Mouse (Mus musculus): ENCODE results near the gene Fbxo40.

Gene Fbxo40

DNA sequence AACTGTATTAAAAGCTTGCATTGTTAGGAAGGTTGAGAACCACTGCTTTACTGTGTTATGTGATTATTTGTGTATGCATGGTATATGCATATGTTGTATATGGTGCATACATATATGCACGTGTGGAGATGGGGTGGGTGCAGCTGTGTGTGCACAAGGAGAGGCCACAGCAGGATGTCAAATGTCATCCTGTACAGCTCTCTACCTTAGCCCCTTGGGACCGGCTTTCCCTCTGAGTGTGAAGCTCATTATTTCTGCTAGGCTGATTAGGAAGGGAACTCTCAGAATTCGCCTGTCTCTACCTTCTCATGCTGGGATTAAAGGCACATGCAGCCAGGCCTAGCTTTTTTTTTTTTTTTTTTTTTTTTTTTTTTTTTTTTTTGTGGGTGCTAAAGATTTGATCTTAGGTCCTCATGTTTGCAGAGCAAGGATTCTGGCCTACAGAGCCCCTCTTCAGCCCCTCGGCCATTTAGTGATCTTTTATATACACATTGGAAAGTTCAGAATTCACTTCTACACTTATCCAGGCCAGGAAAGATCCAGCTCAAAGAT is 42.5 kb downstream of the Fbxo40 start:
- DNase-seq (ENCODE audit: low read depth in 2 of 2, low spot score in 2 of 2): no peak

- DNase-seq (ENCODE audit: low read depth in 2 of 2, low spot score in 2 of 2): no peak
These were observed 43.7 kb downstream of the Fbxo40 start for GRCm38 (mm10) chr16:36946459-36947159.

GRCm38 (mm10) chr16:36944895-36945424 is 45.3 kb downstream of the Fbxo40 start:
- no peak for DNase-seq (ENCODE audit: low read depth in 2 of 2, low spot score in 2 of 2)

- DNase-seq (ENCODE audit: low read depth in 2 of 2, low spot score in 2 of 2): no peak
These were observed 46.7 kb downstream of the Fbxo40 start for GRCm38 (mm10) chr16:36943591-36943990.

DNA sequence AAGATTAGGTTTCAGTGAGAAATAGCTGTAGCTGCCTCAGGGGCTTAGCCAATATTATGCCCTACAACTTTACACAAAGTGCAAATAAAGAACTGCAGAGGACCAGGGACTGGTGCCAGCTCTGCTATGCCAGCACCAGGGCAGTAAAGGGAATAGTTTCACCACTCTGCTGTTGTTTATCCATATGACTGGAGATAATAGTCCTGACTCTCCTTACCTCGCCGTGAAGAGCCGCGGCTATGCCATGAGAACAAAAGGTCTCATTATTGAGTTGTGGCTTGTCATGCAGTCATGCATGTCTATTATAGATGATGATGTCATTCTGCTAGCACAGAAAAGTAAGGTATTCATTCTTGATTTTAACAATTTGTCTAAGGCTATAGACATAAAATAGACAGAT is 48.4 kb downstream of the Fbxo40 start:
- no peak for DNase-seq (ENCODE audit: low read depth in 2 of 2, low spot score in 2 of 2)

DNA sequence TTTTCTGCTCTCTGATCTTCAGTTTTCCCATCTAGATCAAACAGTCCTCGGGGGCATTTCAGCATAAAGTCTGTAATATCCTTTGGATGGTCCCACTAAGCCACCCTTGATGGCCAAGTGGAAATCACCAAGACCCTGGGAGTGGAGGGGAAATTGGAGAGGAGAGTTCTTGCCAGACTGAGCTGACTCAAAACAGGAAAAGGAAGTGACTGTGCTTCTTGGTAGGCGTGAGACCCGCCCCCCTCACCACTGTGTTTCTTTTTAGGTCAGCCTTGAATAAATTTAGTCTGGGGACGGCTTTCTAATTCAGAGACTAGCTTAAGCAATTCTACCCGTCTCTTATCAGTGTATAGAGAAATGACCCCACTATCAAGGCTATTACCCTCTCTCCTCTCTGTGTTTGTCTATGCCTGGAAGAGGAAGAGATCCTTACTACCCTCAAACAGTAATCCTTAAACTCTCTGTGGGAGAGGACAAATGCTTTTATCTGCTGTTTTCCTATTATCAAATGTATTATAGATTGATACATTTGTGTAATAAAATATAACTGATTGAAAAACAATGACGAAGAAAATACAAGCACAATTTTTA is 49.0 kb downstream of the Fbxo40 start:
- no peak for DNase-seq (ENCODE audit: low read depth in 2 of 2, low spot score in 2 of 2)

DNA sequence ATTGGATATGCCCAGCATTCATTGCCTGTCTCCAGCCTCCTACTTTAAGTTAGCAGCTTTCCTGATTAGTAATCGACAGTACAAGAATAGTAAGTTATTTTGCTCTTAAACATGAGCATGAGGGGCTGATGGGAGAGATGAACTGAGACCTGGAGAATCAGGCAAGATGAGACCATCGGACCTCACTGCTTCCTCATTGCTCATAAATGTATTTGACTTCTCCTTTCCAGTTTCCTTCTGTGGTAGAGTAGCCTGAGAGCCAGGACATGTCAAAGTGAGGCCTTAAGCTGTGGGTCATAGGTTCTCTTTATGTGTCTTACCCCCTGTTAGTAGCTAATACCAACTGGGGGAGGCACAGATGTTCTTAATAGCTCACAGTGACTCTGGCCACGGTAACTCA is 54.5 kb downstream of the Fbxo40 start:
- DNase-seq (ENCODE audit: low read depth in 2 of 2, low spot score in 2 of 2): no peak

DNA sequence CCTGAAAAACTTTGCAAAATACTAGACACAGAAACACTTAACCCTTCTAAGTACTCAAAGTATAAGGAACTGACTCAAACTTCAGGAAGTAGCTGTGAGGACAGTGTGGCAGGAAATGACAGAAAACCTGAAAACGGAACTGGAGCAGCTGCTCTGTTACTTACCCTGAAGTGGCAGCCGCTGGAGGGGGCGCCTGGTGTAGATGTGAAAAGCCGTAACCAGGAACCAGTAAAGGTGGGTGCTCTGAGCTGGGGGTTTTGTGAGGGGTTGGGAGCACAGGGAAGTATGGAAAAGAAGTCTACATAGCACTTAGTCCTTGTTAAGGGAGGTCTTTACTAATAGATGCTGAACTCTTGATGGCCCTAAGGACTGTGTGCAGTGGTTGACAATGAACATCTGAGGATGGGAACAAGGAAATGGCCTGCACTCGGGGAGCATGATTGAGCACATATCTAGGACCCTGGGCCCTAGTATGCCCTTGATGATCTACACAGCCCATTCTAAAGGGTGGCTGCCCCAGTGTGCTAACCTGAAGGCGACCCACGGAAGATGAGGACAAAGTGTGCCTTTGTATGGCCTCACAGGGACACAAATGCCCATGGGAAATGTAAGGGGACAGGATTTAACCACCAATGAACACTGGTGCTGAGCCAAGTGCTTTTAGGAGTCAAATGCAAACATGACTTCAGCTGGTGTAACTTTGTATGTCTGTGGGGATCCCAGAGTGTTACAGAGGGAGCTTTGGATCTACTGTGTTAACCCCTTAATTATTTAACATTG is 55.2 kb downstream of the Fbxo40 start, which contains the start of gene Hcls1:
Hcls1 (plus strand) TSS at position 143 of the 780 bp plus-strand sequence.
- DNase-seq (ENCODE audit: low read depth in 2 of 2, low spot score in 2 of 2): peak; percentile 50 to 62

DNA sequence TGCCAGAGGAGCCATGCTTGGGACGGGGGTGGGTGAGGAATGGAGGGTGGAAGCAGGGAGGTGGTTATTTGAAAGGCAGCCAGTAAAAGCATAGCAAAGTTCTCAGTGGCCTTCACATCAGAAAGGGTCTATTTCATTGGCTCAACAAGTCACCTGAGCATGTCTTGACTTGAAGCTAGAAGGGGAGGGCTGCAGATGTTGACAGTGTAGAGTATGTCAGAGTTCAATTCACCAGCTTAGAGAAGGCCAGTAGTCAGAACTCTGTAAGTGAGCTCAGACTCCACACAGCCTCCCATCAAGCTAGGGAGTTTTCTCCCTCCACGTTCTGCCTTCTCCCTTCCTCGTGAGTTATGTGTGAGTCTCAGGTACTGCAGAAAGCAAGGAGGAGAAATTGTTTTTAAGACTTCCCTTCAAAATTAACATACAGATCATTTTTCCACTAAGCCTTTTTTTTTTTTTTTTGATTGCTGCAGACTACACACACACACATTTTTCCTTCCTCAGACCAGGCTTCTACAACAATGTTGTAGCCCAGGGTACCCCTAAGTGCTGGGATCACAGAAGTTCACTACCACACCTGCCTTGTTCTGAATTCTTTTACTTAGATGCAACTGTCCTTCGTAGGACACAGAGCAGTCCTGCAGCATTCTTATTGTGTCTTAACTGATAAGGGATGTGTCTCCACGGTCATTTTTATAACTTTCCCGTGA is 56.0 kb downstream of the Fbxo40 start:
- no peak for DNase-seq (ENCODE audit: low read depth in 2 of 2, low spot score in 2 of 2)

DNA sequence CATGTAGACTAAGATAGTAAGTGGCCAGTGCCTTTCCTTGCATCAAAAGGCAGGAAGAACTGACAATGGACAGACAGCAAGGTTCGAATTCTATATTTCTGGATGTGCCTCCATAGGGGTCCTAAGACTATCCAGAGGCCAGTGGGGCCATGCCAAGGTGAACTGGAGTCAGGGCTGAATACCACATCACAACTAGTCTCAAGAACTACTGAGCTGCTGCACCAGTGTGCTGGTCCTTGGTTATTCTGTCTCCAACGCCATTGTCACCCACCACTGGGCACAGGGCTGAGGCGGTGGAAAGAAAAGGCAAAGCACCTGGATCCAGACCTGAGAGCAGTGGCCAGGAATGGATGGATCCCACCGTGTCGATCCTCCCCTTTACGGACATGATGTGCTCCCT is 57.7 kb downstream of the Fbxo40 start:
- DNase-seq (ENCODE audit: low read depth in 2 of 2, low spot score in 2 of 2): no peak

GRCm38 (mm10) chr16:36931976-36932375 is 58.3 kb downstream of the Fbxo40 start:
- DNase-seq (ENCODE audit: low read depth in 2 of 2, low spot score in 2 of 2): peak; percentile 14 to 47

GRCm38 (mm10) chr16:36931381-36931780 is 58.9 kb downstream of the Fbxo40 start:
- no peak for DNase-seq (ENCODE audit: low read depth in 2 of 2, low spot score in 2 of 2)

DNA sequence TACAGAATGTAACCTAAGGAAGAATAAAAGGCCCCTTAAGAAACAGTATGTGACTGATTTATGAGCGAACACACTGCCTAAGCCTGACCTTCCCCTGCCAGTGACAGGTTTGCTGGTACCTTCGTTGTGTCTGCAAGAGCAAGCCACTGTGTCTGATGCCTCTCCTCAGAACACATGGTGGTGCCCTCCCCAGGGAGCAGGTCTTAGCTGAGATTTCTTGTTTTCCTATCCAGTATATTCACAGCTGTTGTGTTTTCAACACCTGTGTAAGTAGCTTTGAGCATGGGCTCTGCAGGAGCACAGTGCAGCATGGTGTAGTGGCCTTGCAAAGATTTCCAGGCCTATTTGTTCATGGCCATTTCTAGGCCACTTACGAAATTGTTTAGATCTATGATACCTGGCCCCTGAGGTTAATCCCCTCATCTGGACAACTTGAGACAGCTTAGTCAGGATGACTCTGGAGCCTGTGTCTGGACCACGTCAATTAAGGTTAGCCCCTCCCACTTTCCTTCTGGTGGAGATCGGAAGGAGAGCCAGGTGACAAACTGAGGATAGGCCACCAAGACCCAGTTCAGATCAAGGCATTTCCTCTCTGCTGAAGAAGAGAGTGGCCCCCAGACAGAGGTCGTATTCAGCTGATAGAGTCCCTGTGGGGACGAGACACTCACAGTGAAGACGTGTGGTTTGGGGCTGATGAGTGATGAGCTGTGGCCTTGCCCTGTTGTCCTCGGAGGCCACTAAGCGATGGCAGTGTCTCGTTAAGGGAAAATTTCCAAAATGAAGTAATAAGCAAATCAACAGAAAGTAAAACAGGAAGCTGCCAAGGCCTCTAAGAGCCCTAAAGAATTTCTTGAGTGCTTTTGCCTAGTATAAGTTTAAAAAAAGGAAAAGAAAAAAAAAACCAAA is 59.8 kb downstream of the Fbxo40 start:
- DNase-seq (ENCODE audit: low read depth in 2 of 2, low spot score in 2 of 2): no peak

- no peak for DNase-seq (ENCODE audit: low read depth in 2 of 2, low spot score in 2 of 2)
These were observed 61.1 kb downstream of the Fbxo40 start for GRCm38 (mm10) chr16:36929216-36929615.

DNA sequence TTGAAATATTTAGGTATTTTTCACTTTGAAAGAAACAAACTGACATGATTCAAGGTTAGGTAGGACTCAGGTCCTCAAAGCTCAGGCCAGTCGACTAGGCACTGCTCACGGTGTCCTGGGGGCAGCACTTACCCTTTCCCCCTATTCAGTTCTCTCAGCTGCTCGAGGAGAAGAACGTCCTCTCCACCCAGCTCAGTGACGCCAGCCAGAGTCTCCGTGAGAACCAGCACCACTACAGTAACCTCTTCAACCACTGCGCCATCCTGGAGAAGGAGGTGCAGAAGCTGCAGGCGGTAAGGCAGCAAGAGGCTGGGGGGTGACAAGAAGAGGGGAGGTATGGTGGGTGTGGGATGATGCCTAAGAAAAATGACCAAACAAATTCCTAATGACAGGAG is 62.2 kb downstream of the Fbxo40 start:
- no peak for DNase-seq (ENCODE audit: low read depth in 2 of 2, low spot score in 2 of 2)

DNA sequence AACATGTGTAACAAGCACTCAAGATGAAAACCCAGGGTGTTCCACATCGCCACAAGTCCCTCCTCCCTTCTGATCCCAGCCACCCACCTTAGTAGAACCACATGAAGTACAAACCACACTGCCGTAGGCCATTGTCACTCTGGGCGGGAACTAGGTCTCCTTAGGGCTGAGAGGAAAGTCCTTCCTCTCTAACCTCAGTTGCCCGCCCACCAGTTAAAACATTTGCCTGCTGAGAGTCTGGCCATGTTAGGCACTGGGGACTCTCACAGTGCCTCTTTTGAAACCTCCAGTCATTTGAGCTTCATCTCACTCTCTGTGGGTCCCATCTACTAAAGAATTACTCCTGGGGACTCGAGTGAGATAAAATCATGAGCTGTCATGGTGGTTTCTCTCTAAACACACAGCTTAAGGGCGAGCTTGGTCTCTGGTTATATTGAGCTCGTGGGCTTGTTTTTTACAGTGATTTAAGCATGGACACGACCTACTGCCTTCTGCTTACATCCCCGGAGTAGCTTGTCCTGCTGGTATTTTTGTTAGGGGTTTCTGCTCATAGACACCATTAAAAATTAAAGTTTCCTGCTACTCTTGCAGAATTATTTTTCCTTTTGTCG is 62.7 kb downstream of the Fbxo40 start:
- DNase-seq (ENCODE audit: low read depth in 2 of 2, low spot score in 2 of 2): peak; percentile 68 to 74

- no peak for DNase-seq (ENCODE audit: low read depth in 2 of 2, low spot score in 2 of 2)
These were observed 63.5 kb downstream of the Fbxo40 start for GRCm38 (mm10) chr16:36926514-36927447.

GRCm38 (mm10) chr16:36925797-36926196 is 64.5 kb downstream of the Fbxo40 start:
- no peak for DNase-seq (ENCODE audit: low read depth in 2 of 2, low spot score in 2 of 2)

All from CD8-positive naive resting alpha-beta T cell, adult 2 months (primary cell).